Mouse (Mus musculus) kidney, embryonic 15.5 days (tissue): ENCODE measurements at regions not wholly inside any gene's neighbourhood (a gene's known extent, or its start where the extent isn't known, plus 50 kb on each side); places are given as distances from the start of the nearest gene placed in this dataset.
"Not testable (repeated sequence)": the region's sequence is repeated elsewhere in the genome, so short reads cannot be mapped to it uniquely, and the experiment has no call there.

ENCODE experiments used
- ATAC-seq: fragments of 200-750 bp; cut with Nextera tagmentation; replicated peaks from 2 replicates; pipeline ENCODE4 v1.8.0; 2017; ENCODE audit warnings: moderate TSS enrichment; ENCODE audit not compliant: low FRiP score
- H3K27ac ChIP-seq: fragments of 300-500 bp; sonication (generic); 2 replicates; pipeline ENCODE4 v1.5.1; 2015; ENCODE audit warnings: mild to moderate bottlenecking, inconsistent platforms
- H3K27me3 ChIP-seq: fragments of 300-500 bp; sonication (generic); 2 replicates; pipeline ENCODE4 v1.6.1; 2015; ENCODE audit warnings: inconsistent platforms
- H3K36me3 ChIP-seq: fragments of 300-500 bp; sonication (generic); 2 replicates; pipeline ENCODE4 v1.6.1; 2015; ENCODE audit warnings: inconsistent platforms
- H3K4me1 ChIP-seq: fragments of 300-500 bp; sonication (generic); 2 replicates; pipeline ENCODE4 v1.6.1; 2015; ENCODE audit warnings: inconsistent platforms
- H3K4me2 ChIP-seq: fragments of 300-500 bp; sonication (generic); 2 replicates; pipeline ENCODE4 v1.6.1; 2015; ENCODE audit warnings: moderate library complexity, mild to moderate bottlenecking, inconsistent platforms
- H3K4me3 ChIP-seq: fragments of 300-500 bp; sonication (generic); replicated peaks from 2 replicates; pipeline ENCODE4 v1.5.1; 2015; ENCODE audit warnings: mild to moderate bottlenecking, inconsistent platforms
- H3K9ac ChIP-seq: fragments of 300-500 bp; sonication (generic); 2 replicates; pipeline ENCODE4 v1.6.1; 2015; ENCODE audit warnings: mild to moderate bottlenecking, inconsistent platforms
- H3K9me3 ChIP-seq: fragments of 300-500 bp; sonication (generic); replicated peaks from 2 replicates; pipeline ENCODE4 v1.6.1; 2016; ENCODE audit warnings: inconsistent platforms
- WGBS: fragments of 180-500 bp; shearing (Covaris S2); methylation state at CpG from one replicate; pipeline ENCODE4 v1.1.7; 2015; ENCODE audit warnings: mixed read lengths; 5-methylcytosine and 5-hydroxymethylcytosine counted together

DNA sequence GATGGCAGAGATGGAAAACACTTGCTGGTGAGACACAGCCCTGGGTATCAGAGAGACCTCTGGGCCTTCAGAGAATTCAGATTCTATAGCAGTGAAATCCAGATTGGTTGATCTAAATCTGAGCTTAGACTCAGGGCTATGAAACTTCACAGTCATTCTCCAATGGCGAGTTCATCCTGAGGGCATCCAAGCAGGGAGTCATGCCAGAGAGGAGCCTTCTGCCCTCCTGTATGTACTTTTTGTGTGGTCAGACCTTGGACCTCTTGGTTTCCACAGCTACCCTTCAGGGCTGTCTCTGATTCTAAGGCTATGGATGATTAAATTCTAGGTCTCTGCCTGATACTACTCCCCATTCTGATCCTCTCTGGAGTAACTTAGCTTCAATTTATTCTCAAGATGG lies 122.0 kb upstream of the Mettl15 start:
- no peak for ATAC-seq
- no peaks in the 10 kb centered on the region for H3K36me3 ChIP-seq
- WGBS = 36% methylated on average over 1 of the region's 1 CpGs
- H3K4me2 ChIP-seq = no peak overlapping the region
- H3K27ac ChIP-seq = no peak overlapping the region
- H3K4me1 ChIP-seq = no peaks in the 10 kb centered on the region
- H3K9ac ChIP-seq = no peak overlapping the region
- H3K27me3 ChIP-seq = no peaks in the 10 kb centered on the region
- no peaks in the 10 kb centered on the region for H3K9me3 ChIP-seq
- H3K4me3 ChIP-seq = no peak overlapping the region

DNA sequence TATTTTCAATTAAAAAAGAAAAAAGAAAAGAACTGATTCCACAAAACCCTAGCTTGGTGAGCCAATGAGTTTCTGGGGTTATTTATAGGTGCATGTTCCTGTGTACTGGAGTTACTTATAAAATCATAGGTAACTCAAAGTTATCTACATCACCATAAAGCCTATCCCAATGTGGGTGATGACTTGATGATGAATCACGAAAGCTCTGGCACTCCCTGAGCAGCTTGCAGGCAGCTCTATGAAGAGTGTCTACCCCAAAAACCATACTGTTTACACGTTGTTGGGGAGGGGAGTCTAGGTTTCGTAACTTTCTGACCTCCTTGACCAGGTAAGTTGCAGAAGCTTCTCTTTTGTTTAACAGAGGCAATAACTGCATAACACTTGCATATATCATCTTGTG lies 123.7 kb upstream of the Mettl15 start:
- Histone ChIP-seq H3K4me3 (no peak overlapping the region), H3K9me3 (no peaks in the 10 kb centered on the region), H3K27me3 (no peaks in the 10 kb centered on the region), H3K4me2 (no peak overlapping the region), H3K9ac (no peak overlapping the region), H3K36me3 (no peaks in the 10 kb centered on the region), H3K4me1 (no peaks in the 10 kb centered on the region), H3K27ac (no peak overlapping the region)
- 68% methylated on average over 3 of the region's 3 CpGs for WGBS
- ATAC-seq = no peak

DNA sequence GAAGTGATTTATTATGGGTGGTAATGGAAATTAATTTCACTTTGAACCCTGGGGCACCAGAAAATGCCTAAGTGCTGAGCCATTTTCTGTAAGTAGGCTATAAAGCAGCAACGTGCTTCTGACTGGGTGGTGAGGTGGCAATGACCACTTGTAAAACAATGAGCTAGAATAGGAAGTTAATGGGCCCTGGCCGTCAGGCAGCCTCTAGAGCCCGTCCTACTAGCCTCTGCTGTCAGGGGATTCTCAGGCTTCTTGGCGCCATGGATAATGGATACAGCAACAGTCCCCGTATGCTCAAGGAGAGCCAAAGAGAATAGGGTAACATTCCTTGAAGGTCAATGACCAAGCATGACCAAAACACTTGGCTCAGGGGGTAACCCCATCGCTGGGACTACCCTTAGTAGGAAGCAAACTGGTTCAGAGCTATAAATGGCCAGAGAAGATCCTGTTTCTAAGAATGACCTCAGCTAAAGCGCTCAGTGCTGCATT lies 126.1 kb upstream of the Mettl15 start:
- H3K9me3 ChIP-seq = no peaks in the 10 kb centered on the region
- H3K36me3 ChIP-seq = no peaks in the 10 kb centered on the region
- H3K9ac ChIP-seq = no peak overlapping the region
- H3K27ac ChIP-seq = no peak overlapping the region
- H3K4me2 ChIP-seq = no peak overlapping the region
- H3K4me1 ChIP-seq = no peaks in the 10 kb centered on the region
- no peak for ATAC-seq
- no peak overlapping the region for H3K4me3 ChIP-seq
- WGBS = 25% methylated on average over 7 of the region's 7 CpGs
- H3K27me3 ChIP-seq = no peaks in the 10 kb centered on the region

DNA sequence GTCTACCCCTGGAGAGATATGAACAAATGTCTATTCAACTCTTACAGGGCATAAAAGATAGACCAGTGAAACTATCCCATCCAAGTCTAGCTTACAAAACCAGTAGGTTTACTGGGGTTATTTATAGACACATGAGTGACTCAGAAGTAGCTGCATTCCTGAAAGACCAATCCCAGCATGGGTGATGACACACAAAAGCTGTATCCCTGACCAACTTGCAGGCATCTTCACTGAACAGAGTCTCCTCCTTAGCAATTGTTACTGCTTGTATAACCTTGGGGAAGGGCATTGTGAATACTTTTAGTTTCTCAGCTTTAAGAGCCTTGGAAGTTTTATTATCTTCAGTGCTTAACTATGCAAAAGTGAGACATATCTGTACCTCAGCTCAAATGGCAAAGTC lies 139.6 kb upstream of the Mettl15 start:
- ATAC-seq = no peak
- no peak overlapping the region for H3K4me2 ChIP-seq
- no peaks in the 10 kb centered on the region for H3K27me3 ChIP-seq
- no peaks in the 10 kb centered on the region for H3K36me3 ChIP-seq
- H3K4me1 ChIP-seq = no peaks in the 10 kb centered on the region
- no peak overlapping the region for H3K9ac ChIP-seq
- no peak overlapping the region for H3K4me3 ChIP-seq
- H3K27ac ChIP-seq = no peak overlapping the region
- H3K9me3 ChIP-seq = no peaks in the 10 kb centered on the region

DNA sequence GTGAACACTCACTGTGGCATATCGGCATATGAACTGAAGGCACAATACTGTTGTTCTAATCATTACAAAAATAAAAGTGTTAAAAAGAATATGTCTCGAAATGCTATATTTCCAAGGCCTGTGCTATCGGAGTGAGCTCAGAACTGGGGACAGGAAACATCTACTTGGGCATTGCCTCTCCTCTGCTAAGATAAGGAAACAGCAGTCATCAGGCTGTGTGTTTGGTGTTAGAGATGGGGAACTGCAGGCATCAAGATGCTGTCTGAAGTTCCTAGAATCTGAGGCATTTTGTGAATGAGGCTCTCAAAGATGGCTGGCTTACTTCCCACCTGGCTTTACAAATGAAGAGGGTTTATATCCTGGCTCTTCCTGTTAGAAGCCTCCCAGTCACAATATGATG lies 150.6 kb upstream of the Mettl15 start:
- Histone ChIP-seq H3K9ac (no peak overlapping the region), H3K27me3 (no peaks in the 10 kb centered on the region), H3K4me2 (no peak overlapping the region), H3K4me3 (no peak overlapping the region), H3K9me3 (no peaks in the 10 kb centered on the region), H3K4me1 (no peaks in the 10 kb centered on the region), H3K27ac (no peak overlapping the region), H3K36me3 (no peaks in the 10 kb centered on the region)
- ATAC-seq = no peak
- WGBS = 91% methylated on average over 3 of the region's 3 CpGs

DNA sequence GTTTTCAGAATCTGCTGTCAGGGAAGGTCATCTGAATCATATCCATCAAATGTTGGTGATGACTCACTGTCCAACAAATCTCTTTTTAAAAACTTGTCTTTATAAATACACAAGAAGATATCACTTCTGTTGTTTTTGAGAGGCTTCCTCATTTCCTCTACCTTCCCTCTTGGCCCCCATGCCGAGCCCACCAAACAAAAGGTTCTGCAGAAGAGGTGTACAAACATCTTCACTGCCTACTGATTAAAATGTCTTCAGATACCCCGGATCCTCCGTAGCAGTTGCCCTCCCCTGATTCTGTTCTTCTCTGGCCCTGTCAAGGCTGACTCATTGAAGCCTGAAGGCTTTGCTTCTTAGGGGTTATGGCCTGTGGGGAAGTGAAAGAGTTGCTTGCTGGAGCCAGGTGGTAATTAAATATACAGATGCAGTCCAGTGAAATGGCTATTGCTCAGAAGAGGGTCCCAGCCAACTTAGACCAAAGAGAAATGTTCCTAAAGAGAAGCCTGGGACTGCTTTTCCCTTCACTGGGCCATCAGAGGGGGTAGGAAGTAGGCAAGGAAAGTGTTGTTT lies 162.1 kb upstream of the Mettl15 start:
- WGBS = 79% methylated on average over 3 of the region's 3 CpGs
- H3K27ac ChIP-seq = no peak overlapping the region
- no peaks in the 10 kb centered on the region for H3K27me3 ChIP-seq
- no peak for ATAC-seq
- H3K36me3 ChIP-seq = no peaks in the 10 kb centered on the region
- no peak overlapping the region for H3K4me3 ChIP-seq
- H3K4me1 ChIP-seq = no peaks in the 10 kb centered on the region
- H3K4me2 ChIP-seq = no peak overlapping the region
- H3K9me3 ChIP-seq = no peaks in the 10 kb centered on the region
- no peak overlapping the region for H3K9ac ChIP-seq

DNA sequence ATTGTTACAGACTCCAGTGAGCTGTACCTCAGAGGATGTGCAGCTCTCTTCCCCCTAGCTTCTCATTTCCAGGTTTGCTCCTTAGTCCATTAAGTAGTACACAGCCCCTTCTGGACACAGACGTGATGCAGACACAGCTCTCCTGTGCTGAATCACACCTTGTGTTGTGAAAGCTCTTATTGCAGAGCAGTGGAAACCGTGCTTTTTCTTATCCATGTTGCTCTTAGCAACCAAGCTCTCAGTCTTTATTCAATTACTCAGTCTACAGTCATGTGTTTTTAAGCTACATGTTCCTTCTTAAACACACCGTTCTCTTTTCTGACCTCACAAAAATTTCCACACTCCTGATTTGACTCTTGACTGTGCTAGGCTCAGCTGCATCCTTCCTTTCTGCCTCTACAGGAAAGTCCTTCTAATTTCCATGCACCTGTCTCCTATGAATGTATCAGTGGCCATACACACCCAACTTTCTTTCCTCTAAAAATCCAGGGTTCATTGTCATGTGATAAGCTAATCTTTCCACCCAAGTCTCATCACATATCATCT lies 163.0 kb upstream of the Mettl15 start:
- Histone ChIP-seq H3K27me3 (no peaks in the 10 kb centered on the region), H3K27ac (no peak overlapping the region), H3K4me3 (no peak overlapping the region), H3K36me3 (no peaks in the 10 kb centered on the region), H3K9ac (no peak overlapping the region), H3K4me2 (no peak overlapping the region), H3K4me1 (no peaks in the 10 kb centered on the region), H3K9me3 (no peaks in the 10 kb centered on the region)
- ATAC-seq = no peak
- 75% methylated on average over 3 of the region's 3 CpGs for WGBS

DNA sequence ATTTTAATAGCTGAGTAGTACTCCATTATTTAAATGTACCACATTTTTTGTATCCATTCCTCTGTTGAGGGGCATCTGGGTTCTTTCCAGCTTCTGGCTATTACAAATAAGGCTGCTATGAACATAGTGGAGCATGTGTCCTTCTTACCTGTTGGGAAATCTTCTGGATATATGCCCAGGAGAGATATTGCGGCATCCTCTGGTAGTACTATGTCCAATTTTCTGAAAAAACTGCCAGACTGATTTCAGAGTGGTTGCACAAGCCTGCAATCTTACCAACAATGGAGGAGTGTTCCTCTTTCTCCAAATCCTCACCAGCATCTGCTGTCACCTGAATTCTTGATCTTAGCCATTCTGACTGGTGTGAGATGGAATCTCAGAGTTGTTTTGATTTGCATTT lies 181.7 kb upstream of the Mettl15 start:
- H3K9me3 ChIP-seq, H3K9ac ChIP-seq, H3K27me3 ChIP-seq, H3K4me3 ChIP-seq, ATAC-seq, H3K27ac ChIP-seq, H3K4me2 ChIP-seq, H3K4me1 ChIP-seq, H3K36me3 ChIP-seq: not testable (repeated sequence)
- WGBS = 95% methylated on average over 1 of the region's 1 CpGs

DNA sequence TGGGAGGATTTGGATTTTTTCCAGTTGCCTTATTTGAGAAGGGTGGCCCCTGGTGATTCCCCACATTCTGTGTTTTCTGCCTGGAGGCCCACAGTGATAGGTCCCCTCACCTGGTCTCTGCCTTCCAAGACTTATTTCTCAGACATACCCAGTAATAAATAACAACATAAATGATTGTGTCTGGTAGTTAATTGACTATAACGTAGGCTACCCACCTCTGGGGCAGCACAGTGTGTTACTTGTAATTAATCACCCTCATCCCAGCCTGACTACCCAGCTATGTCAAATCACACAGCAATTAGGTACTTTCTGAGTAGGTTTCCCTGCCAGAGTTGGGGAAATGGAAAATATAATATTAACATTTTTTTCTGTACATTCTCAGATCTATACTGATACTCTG lies 190.2 kb upstream of the Bdnf start:
- no peaks in the 10 kb centered on the region for H3K9me3 ChIP-seq
- H3K27me3 ChIP-seq = no peaks in the 10 kb centered on the region
- H3K9ac ChIP-seq = no peak overlapping the region
- no peaks in the 10 kb centered on the region for H3K4me1 ChIP-seq
- H3K4me2 ChIP-seq = no peak overlapping the region
- no peak overlapping the region for H3K27ac ChIP-seq
- 21% methylated on average over 1 of the region's 1 CpGs for WGBS
- no peaks in the 10 kb centered on the region for H3K36me3 ChIP-seq
- no peak overlapping the region for H3K4me3 ChIP-seq
- ATAC-seq = peak; percentile 49; the same call in 1 of the 2 replicates

DNA sequence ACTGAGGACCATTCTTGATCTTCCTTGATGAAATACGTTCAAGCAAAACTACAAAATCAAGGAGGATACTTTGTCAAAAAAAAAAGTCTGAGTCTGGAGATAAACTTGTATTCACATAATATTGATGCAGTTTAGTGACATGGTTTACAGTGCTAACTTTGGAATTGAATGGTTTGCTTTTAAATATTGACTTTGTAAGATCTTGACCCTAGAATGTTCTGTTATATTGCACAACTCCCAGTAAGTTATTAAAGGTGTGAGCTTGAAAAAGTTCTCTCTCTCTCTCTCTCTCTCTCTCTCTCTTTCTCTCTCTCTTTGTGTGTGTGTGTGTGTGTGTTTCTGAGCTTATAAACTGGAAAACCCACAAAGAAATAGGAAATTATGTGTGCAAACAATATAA lies 186.9 kb upstream of the Bdnf start:
- Histone ChIP-seq H3K9ac (no peak overlapping the region), H3K4me3 (no peak overlapping the region), H3K36me3 (no peaks in the 10 kb centered on the region), H3K27ac (no peak overlapping the region), H3K4me1 (no peaks in the 10 kb centered on the region), H3K9me3 (no peaks in the 10 kb centered on the region), H3K27me3 (no peaks in the 10 kb centered on the region), H3K4me2 (no peak overlapping the region)
- WGBS = 76% methylated on average over 1 of the region's 1 CpGs
- no peak for ATAC-seq

DNA sequence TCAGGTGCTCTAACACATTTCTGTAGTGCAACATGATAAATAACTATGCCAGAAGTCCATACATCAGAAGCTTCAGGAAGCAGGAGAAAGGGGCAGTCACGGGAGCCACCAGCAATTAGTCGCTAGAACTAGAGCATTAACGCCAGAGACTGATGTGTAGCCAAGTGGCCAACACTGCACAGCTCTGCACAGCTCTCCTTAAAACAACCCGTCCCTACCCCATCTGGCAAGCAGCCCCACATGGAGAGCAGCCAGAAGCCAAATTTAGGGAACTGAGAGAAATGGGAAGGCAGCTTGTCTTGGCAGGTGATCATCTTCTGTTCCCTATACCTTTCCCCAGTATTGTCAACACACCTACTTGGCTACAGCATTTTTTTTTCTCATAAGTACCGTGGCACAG lies 172.3 kb upstream of the Bdnf start:
- Histone ChIP-seq H3K36me3 (no peaks in the 10 kb centered on the region), H3K9ac (no peak overlapping the region), H3K27me3 (peaks cover 4% of the 10 kb centered on the region; the same call in 1 of the 2 replicates), H3K4me2 (no peak overlapping the region), H3K27ac (no peak overlapping the region), H3K4me1 (no peaks in the 10 kb centered on the region), H3K9me3 (no peaks in the 10 kb centered on the region), H3K4me3 (no peak overlapping the region)
- no peak for ATAC-seq
- WGBS = 62% methylated on average over 5 of the region's 5 CpGs

DNA sequence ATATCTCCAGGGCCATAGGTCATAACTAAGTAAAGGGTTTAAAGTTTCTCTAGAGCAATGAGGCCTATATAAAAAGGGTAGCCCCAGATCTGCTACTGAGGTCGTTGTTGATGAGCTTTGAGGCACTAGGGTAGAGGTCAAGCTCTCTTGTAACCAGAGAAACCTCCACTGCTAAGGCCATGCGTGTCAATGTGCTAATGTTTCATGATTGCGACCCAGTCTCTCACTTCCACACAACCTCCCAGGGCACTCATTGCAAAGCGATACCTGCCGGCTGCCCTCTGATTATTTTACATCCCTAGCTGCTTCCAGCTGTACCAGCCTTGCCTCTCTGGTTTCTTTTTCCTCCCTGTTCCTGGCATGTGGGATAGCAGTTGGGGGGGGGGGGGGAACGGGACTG lies 169.6 kb upstream of the Bdnf start:
- no peak overlapping the region for H3K27ac ChIP-seq
- no peak overlapping the region for H3K4me3 ChIP-seq
- H3K4me1 ChIP-seq = 0 out of 2 replicates have a peak, but pooled peaks cover under 1% of the 10 kb centered on the region
- no peak overlapping the region for H3K9ac ChIP-seq
- peaks cover 20% of the 10 kb centered on the region for H3K27me3 ChIP-seq
- H3K9me3 ChIP-seq = no peaks in the 10 kb centered on the region
- 26% methylated on average over 6 of the region's 6 CpGs for WGBS
- peak; percentile 87 for ATAC-seq
- H3K4me2 ChIP-seq = no peak overlapping the region
- no peaks in the 10 kb centered on the region for H3K36me3 ChIP-seq
